Mouse (Mus musculus) spleen, adult 2 months (tissue): Measurements from ENCODE around the gene Ucma. TPM values are rescaled to one million over a fixed set of nuclear protein-coding genes. Genes with fewer than 3 reads are reported as not detected.

ENCODE experiments used
- DNase-seq, 2 experiments: peaks; one replicate each; pipeline versions ENCODE4 v3.0.0 to v3.0.0-alpha.2; 2012 to 2021; ENCODE audit warnings: low spot score in 2 of 2, low read depth in 1 of 2
- H3K27ac ChIP-seq: fragments of 200-500 bp; 2 replicates; pipeline ENCODE4 v1.5.1; 2012; ENCODE audit warnings: low read length, inconsistent platforms; ENCODE audit not compliant: insufficient read depth
- H3K27me3 ChIP-seq: fragments of 200-500 bp; 2 replicates; pipeline ENCODE4 v1.6.1; 2012; ENCODE audit warnings: mild to moderate bottlenecking, moderate library complexity, low read length, inconsistent platforms; ENCODE audit not compliant: control insufficient read depth, insufficient read depth
- H3K36me3 ChIP-seq: fragments of 200-500 bp; 2 replicates; pipeline ENCODE4 v1.6.1; 2012; ENCODE audit warnings: mild to moderate bottlenecking, low read length, inconsistent platforms; ENCODE audit not compliant: control insufficient read depth, insufficient read depth
- H3K4me1 ChIP-seq: fragments of 200-500 bp; 2 replicates; pipeline ENCODE4 v1.6.1; 2011; ENCODE audit warnings: inconsistent platforms; ENCODE audit not compliant: control insufficient read depth, insufficient read depth, insufficient read length
- H3K4me3 ChIP-seq: fragments of 200-500 bp; 2 replicates; pipeline ENCODE4 v1.5.1; 2011; ENCODE audit warnings: mild to moderate bottlenecking, inconsistent platforms; ENCODE audit not compliant: insufficient read depth, insufficient read length; ENCODE audit errors: extremely low read depth
- CTCF ChIP-seq: fragments of 200-500 bp; IDR thresholded peaks from 2 replicates; pipeline ENCODE4 v1.5.1; 2011; ENCODE audit warnings: mild to moderate bottlenecking, inconsistent platforms; ENCODE audit not compliant: insufficient read depth, insufficient read length, insufficient replicate concordance; ENCODE audit errors: extremely low read depth
- POLR2A ChIP-seq: fragments of 200-500 bp; IDR thresholded peaks from 2 replicates; pipeline ENCODE4 v1.6.1; 2011; ENCODE audit warnings: low read depth, low read length, inconsistent platforms
- WGBS: fragments of 180-500 bp; shearing (Covaris S2); methylation state at CpG from one replicate; pipeline ENCODE4 v1.1.7; 2018; 5-methylcytosine and 5-hydroxymethylcytosine counted together
- polyA plus RNA-seq: library from polyadenylated mRNA; depleted of rRNA; stranded (reverse); fragments of >200 nt; gene quantifications from 2 replicates; pipeline ENCODE4 v1.2.3, GENCODE M21; 2012; rRNA removed

Ucma gene
- polyA plus RNA-seq, 1 experiment: not detected

GRCm38 (mm10) chr2:5028047-5028446, 52.1 kb downstream of the Ucma start:
- H3K27me3 ChIP-seq: no peaks in the 10 kb centered on the region
- no peak for DNase-seq
- 93% methylated on average over 7 of the region's 7 CpGs for WGBS
- no peaks in the 10 kb centered on the region for H3K4me1 ChIP-seq
- peaks cover 3% of the 10 kb centered on the region; the same call in 1 of the 2 replicates for H3K36me3 ChIP-seq
- no peak overlapping the region for H3K4me3 ChIP-seq
- no peak overlapping the region for H3K27ac ChIP-seq
- no peak for TF ChIP-seq CTCF
- no peak for TF ChIP-seq POLR2A

GRCm38 (mm10) chr2:5029808-5030207, 53.9 kb downstream of the Ucma start:
- no peaks in the 10 kb centered on the region for H3K27me3 ChIP-seq
- no peak overlapping the region for H3K4me3 ChIP-seq
- peaks cover 2% of the 10 kb centered on the region; the same call in 1 of the 2 replicates for H3K4me1 ChIP-seq
- peaks cover 3% of the 10 kb centered on the region; the same call in 1 of the 2 replicates for H3K36me3 ChIP-seq
- TF ChIP-seq POLR2A: no peak
- no peak for TF ChIP-seq CTCF
- no peak overlapping the region for H3K27ac ChIP-seq
- 93% methylated on average over 4 of the region's 4 CpGs for WGBS
- DNase-seq: no peak

GRCm38 (mm10) chr2:5031215-5031614, 55.3 kb downstream of the Ucma start:
- peaks cover 2% of the 10 kb centered on the region; the same call in 1 of the 2 replicates for H3K4me1 ChIP-seq
- no peak overlapping the region for H3K4me3 ChIP-seq
- no peaks in the 10 kb centered on the region for H3K27me3 ChIP-seq
- no peak overlapping the region for H3K27ac ChIP-seq
- DNase-seq: no peak
- H3K36me3 ChIP-seq: peaks cover 3% of the 10 kb centered on the region; the same call in 1 of the 2 replicates
- TF ChIP-seq CTCF (no peak), POLR2A (no peak)
- WGBS: 90% methylated on average over 7 of the region's 7 CpGs

- Histone ChIP-seq H3K36me3 (peaks cover 2% of the 10 kb centered on the region; the same call in 1 of the 2 replicates), H3K4me1 (peaks cover 2% of the 10 kb centered on the region; the same call in 1 of the 2 replicates)
- 90% methylated on average over 5 of the region's 5 CpGs for WGBS
Measured at GRCm38 (mm10) chr2:5032665-5033064, 56.7 kb downstream of the Ucma start.

GRCm38 (mm10) chr2:5033546-5034420, 57.9 kb downstream of the Ucma start:
- TF ChIP-seq POLR2A (no peak), CTCF (no peak)
- H3K36me3 ChIP-seq: no peaks in the 10 kb centered on the region
- no peak overlapping the region for H3K4me3 ChIP-seq
- no peak for DNase-seq
- WGBS: 63% methylated on average over 15 of the region's 15 CpGs
- no peaks in the 10 kb centered on the region for H3K27me3 ChIP-seq
- no peak overlapping the region for H3K27ac ChIP-seq
- peaks cover 2% of the 10 kb centered on the region; the same call in 1 of the 2 replicates for H3K4me1 ChIP-seq

More at GRCm38 (mm10) chr2:5032665-5033064, 56.7 kb downstream of the Ucma start:
- no peak for TF ChIP-seq CTCF
- Histone ChIP-seq H3K4me3 (no peak overlapping the region), H3K27me3 (no peaks in the 10 kb centered on the region), H3K27ac (no peak overlapping the region)
- DNase-seq: no peak

GRCm38 (mm10) chr2:5034801-5035200, 58.9 kb downstream of the Ucma start:
- peaks cover 2% of the 10 kb centered on the region; the same call in 1 of the 2 replicates for H3K4me1 ChIP-seq
- no peaks in the 10 kb centered on the region for H3K27me3 ChIP-seq
- no peak overlapping the region for H3K27ac ChIP-seq
- no peak for DNase-seq
- no peak overlapping the region for H3K4me3 ChIP-seq
- no peaks in the 10 kb centered on the region for H3K36me3 ChIP-seq
- no peak for TF ChIP-seq CTCF
- no peak for TF ChIP-seq POLR2A
- WGBS: 79% methylated on average over 8 of the region's 8 CpGs

- Histone ChIP-seq H3K27me3 (no peaks in the 10 kb centered on the region), H3K4me3 (no peak overlapping the region), H3K36me3 (no peaks in the 10 kb centered on the region), H3K27ac (no peak overlapping the region), H3K4me1 (peaks cover 2% of the 10 kb centered on the region; the same call in 1 of the 2 replicates)
- WGBS: 93% methylated on average over 9 of the region's 9 CpGs
- TF ChIP-seq CTCF (no peak), POLR2A (no peak)
- DNase-seq: no peak
Measured at GRCm38 (mm10) chr2:5035241-5035640, 59.3 kb downstream of the Ucma start.

Other genes starting within 250 kb of the Ucma start
- gene Sephs1, start 94.6 kb upstream of the Ucma start, polyA plus RNA-seq: 8.8 and 10.8 TPM in 2 replicates
- 14.9 and 15.3 TPM in 2 replicates for gene Phyh, start 57.1 kb upstream of the Ucma start, polyA plus RNA-seq
- gene Mcm10, start 36.7 kb downstream of the Ucma start, polyA plus RNA-seq: 4.1 and 4.8 TPM in 2 replicates
- 2.7 and 3.0 TPM in 2 replicates for gene Optn, start 87.9 kb downstream of the Ucma start, polyA plus RNA-seq
- gene Ccdc3, start 161.7 kb downstream of the Ucma start, polyA plus RNA-seq: 0.96 and 1.1 TPM in 2 replicates